Mouse (Mus musculus) mature B cell (primary cell): Measurements from ENCODE around the gene Zfp990.
"Not testable (repeated sequence)": the region's sequence is repeated elsewhere in the genome, so short reads cannot be mapped to it uniquely, and the experiment has no call there.

Source experiments
- in situ Hi-C: fragments of 300-500 bp; cut with MboI; formaldehyde crosslinking; loops from 2 replicates; pipeline ENCODE4 v1.14.3; 2019

Zfp990 gene

GRCm38 (mm10) chr4:145586046-145586445 lies 75.5 kb downstream of the Zfp990 start:
- in situ Hi-C loops: not testable (repeated sequence)
